Mouse (Mus musculus) retina, postnatal 7 days (tissue): Measurements from ENCODE around the gene Klf1.
A peak's percentile ranks its signal among the peaks of the same experiment; 100 is the strongest.

Experiments used
- DNase-seq: peaks from one replicate; pipeline ENCODE4 v3.0.0-alpha.2; 2012; ENCODE audit warnings: low read depth, low spot score

Klf1 gene

DNA sequence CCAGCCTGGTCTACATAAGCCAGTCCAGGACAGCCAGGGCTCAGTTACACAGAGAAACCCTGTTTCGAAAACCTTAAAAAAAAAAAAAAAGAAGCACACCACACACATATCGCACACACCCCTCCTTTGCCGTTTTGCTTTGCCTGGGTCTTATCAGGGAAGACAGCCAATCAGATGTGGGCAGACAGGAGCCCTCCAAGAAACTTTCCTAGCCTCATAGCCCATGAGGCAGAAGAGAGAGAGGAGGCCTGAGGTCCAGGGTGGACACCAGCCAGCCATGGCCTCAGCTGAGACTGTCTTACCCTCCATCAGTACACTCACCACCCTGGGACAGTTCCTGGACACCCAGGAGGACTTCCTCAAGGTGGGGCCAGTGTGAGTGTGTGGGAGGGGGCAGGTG, at the start of gene Klf1:
Gene Klf1, plus strand, starts transcription at position 177 of the 400 bp plus-strand sequence.
- no peak for DNase-seq

DNA sequence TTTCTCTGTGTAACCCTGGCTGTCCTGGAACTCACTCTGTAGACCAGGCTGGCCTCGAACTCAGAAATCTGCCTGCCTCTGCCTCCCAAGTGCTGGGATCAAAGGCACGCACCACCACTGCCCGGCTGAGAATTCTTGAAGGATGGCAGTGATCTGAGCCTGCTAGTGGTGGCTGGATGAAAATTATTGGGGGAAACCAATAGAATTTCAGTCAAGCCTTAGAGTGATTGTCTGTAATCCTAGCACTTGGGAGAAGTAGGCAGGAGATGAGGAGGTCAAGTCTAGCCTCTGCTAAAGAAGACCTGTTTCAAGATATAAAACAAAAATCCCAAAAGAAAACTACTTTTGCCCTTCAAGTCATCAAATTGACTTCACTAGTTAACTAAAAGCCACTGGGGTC, 45.3 kb upstream of the Klf1 start:
- no peak for DNase-seq

DNA sequence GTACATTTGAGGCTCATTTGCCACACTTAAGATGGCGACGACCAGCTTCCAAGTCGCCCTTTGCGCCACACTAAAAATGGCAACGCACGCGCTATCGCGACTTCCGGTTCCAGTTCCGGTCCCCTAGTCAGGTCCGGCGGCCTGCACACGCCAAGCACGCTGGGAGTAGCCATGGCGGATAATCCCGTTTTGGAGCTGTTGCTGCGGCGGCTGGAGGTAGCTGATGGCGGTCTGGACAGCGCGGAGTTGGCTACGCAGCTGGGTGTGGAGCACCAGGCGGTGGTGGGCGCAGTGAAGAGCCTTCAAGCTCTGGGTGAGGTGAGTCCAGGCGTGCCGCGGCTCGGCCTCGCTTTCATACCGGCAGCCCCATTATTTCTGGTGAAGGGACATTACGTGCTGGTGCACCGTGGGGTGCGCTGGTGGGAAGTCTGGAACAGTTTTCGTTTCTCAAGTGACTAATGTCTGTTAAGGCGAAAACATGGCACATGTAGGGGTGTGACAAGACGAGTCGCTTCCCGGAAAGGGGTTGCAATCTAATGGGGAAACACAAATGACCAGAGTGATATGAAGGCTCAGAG, 44.8 kb upstream of the Klf1 start, which contains the start of gene Farsa:
Gene Farsa, plus strand, starts transcription at position 126 of the 578 bp plus-strand sequence.
- peak; percentile 95 for DNase-seq

DNA sequence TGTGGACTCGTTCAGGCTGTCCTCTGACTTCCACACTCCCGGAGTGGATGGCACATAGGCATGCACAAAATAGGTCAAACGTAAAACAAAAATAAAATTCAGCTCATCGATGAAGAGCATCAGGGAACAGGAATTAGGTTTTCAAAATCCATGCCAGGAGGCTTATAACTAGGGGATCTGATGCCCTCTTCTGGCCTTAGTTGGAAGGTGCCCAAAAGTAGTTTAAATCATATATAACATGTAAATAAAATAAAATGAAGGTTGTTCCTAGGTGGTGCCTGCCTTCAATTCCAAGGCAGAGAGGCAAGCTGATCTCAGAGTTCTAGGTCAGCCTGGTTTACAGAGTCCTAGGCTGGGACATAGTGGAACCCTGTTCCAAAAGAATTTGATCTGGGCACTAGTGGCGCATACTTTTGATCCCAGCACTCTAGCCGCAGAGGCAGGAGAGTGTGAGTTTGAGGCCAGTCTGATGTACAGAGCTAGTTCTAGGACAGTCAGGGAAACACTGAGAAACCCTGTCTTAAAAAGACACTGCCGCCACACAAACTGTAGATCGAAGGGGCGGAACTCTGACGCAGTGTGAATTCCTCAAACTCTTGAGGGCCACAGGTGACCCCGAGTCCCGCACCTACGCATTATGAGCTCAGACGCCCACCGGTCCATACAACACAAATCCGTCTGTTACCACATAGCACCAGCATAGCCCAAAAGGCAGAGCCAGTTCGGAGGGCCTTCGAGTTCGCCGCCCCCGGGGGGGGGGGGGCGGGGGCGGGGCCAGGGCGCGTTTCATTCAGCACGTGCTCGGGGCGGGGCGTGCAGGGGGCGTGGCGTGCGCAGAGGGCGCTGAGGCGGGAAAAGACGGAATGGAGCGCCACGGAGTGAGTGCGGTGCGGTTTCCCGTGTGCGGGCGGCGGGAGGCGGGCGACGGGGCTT, 30.1 kb upstream of the Klf1 start, which contains the start of gene Syce2:
Gene Syce2, plus strand, starts transcription at position 736 of the 933 bp plus-strand sequence.
- peak; percentile 67 for DNase-seq

DNA sequence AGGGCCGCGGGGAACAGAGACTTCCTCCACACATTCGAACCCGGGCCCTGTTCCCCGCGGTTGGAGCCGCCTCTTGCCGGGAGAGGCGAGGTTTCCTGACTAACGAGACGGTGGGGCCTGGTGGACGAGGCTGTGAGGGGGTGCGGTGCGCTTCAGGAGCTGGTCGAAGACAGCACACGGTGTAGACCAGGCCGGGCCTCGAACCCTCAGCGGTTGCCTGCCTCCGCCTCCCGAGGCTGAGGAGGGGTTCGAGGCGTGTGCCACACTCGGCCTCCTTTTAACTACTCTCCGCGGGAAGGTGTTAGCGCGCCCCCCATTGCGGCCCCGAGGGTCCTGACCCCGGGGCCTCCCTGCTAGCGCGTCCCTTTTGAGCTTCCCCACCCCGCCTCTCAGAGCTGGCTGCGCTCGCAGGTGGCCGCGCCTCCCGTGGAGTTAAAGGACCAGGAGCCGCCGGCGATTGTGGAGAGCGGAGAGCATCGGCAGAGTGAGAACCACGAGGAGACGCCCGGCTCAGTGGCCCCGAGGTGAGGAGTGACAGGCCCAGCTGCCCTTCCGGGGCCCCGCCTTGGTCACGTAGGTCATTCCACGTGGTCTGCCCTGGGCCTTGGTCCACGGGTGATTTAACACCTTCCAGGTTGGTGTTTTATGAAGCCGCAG, 29.3 kb upstream of the Klf1 start:
- no peak for DNase-seq

DNA sequence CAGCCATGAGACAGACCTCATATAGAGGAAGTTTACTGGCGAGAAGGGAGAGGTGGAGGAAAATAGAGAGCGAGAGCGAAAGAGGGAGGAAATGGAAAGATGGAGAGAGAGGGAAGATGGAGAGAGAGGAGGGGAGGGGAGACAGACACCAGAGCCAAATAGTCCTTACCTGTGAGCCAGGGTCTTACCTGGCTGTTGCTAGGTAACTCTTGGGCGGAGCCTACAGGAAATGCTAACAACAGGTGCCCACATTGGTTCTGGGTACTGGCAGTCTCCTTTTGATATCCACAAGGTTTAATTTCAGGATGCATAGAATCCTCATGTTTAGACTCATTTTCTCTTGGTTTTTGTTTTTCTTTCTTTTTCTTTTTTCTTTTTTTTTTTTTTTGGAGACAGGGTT, 28.7 kb upstream of the Klf1 start:
- no peak for DNase-seq

DNA sequence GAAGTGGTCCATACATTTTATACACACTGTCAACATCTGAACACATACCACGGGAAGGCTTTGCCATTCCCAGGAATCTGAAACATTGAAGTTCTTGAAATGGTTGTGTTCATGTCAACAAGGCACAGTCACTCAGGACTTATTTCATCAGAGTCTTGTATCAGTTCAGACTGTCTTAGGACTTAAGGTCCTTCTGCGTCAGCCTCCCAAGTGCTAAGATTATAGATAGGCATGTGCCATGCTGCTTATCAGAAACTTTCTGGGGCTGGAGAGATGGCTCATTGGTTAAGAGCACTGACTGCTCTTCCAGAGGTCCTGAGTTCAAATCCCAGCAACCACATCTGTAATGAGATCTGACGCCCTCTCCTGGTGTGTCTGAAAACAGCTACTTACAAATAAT, 27.4 kb upstream of the Klf1 start:
- no peak for DNase-seq

DNA sequence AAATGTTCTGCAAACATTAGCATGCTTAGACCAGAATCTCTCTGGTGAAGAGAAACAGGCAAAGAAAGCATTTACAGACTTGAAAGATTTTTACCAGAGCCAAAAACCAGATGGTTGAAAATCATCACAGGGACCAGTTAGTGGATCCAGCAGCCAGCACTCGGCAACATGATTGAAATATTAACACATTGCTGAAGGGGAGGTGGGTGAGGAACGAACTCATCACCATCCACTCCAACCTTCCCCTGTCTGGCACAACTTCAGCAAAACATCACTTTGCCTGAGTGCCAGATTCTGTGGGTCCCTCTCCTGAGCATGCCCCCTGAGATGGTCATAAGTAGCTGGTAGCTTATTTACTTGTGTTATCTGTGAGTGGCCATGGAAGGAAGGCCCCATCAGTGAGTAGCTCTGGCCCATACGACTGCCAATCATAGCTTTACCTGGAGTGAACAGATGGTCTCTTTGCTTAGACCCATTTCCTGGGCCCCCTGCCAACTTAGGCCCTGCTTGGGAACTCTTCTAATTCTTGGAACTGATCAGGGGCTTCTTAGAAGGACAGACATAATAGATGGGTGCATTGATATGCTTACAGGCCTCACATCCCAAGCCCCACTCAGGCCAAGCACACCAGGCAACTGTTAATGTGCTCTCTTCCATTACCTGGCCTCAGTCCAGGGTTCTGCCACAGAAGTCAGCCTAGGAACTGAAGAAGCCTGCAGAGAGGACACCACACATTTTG, 24.3 kb upstream of the Klf1 start:
- DNase-seq, result no peak

DNA sequence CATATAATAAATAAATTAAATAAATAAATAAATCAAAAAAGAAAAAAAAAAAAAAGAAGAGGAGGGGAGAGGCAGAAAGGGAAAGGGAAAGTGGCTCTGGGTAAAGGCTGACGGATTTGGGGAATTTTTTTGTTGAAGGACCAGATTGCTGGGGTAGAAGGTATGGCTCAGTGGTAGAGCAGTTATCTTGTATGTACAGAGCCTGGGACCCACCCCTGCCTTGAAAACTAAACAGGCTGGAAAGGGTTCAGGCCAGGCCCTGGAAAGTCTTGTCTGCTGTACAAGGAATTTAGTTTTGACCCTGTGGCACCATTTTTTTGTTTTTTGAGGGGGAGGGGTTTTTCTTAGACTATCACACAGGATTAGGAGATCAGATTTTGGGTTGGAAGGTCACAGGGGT, 22.8 kb upstream of the Klf1 start:
- no peak for DNase-seq

DNA sequence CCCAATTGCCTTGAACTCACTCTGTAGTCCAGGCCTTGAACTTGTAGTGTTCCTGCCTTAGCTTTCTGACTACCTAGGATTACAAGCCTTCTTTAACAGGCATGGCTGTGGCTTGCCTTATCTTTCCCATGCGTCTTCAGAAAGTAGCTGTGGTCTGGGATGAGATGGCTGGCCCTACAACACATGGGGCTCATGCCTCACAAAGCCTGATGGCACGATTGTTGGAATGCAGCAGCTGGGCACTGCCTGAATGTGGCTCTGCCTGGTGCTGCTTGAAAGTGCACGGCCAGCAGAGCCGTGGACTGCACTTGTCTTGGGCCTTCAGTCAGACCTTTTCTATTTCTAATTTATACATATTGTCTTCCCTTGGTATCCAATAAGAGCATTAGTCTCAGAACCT, 17.0 kb upstream of the Klf1 start:
- DNase-seq, result no peak

DNA sequence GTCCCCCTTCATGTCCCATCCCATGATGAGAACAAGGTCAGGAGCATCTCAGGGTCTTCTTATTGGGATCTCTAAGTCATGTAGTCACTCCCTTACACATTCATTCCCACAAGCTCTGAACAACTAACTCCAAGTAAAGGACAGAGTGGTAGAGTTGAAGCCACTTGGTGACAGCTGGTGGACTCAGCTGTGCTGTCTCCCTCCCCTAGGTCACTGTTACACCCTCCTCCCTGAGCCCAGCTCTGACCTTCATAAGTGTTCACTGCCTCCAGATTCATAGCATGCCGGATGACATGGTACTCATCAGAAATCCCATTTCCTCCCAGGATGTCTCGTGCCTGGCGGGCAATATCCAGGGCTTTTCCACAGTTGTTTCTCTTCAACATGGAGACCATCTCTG, 13.4 kb upstream of the Klf1 start:
- no peak for DNase-seq

DNA sequence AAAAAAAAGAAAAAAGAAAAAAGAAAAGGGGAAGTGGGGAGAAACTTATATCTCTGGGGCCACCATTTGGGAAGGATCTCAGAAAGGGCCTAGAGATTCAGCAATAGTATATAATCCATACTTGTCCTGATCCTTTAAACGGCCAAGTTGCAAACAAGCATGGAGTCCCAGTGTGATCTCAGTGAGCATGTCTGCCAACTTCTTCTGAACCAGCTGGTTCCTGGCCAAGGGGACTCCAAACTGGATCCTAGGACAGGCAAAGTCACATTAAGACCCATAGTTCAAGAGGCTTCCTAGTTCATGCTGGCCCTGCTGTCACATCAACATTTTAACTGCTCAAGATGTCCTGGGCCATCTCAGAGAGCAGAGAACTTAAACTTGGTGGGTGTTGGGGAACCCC, 12.6 kb upstream of the Klf1 start:
- DNase-seq, result no peak

DNA sequence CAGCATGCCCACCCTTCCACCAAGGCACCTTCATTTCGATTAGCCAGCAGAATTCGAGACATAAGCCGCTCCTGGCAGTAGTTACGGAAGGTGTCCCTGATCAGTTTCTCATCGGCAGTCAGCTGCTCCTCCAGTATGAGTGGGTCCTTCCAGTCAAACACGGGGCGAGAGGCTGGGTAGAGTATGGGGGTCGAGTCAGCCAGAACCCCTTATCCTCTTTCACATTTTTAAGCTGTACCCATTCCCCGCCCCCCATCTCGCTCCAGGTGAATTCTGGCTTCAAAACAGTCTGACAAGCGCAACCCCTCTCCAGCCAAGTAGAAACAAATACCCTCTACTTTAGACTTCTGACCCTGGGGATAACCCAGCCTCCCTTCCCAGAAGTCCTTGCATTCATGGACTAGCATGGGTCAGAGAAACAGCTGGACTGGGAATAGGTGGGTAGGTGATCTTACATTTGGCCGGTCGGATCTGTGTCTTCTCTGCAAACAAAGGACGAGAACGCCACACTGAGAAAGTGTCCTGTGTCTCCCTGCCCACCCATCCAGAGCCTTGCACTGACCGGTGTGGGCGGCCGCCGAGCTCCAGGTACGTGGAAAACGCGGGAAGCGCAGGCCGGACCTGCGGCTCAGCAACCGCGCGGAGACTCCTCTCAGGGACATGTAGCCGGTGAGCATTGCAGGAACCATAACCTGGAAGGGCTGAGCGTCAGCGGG, 8.6 kb upstream of the Klf1 start:
- no peak for DNase-seq

DNA sequence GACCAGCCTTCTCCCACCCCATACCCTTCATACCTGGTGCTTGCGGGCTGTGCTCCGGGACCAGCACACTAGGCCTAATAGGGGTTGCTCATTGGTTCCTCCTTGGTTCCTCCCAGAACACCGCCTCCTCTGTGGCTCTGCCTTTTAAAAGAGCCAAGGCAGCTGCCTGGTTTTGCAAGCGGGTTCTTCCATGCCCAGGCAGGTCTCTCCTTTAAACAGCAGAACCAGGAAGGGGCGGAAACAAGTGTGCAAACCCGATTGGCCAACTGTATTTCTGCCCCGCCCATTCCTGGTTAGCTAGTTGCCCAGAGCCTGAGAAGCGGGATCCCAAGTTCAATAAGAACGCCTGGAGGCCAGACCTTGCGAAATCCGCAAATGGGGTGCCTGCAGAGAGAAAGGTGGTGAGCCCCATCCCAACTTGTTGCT, 8.0 kb upstream of the Klf1 start, which contains the start of gene Gcdh:
Gene Gcdh, minus strand, starts transcription at position 213 of the 426 bp plus-strand sequence.
- peak; percentile 86 for DNase-seq

DNA sequence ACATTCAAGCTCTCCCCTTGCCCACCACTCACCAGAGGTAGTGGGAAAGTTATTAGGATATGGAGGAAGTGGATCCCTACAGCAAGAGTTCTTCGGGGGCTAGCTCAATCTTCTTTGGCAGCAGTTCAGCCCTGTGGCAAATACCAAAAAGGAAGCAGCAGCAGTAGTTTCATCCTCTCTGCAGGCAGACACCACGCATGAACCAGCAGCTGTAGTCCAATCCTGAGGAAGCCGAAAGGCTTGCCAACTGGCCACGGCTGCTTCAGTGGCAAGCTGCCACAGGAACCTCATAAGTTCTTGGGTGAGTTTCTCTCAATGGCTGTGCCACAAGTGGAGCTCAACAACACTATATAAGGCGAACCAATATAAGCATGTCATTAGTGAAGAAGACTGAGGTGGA, 5.8 kb upstream of the Klf1 start:
- DNase-seq, result no peak

DNA sequence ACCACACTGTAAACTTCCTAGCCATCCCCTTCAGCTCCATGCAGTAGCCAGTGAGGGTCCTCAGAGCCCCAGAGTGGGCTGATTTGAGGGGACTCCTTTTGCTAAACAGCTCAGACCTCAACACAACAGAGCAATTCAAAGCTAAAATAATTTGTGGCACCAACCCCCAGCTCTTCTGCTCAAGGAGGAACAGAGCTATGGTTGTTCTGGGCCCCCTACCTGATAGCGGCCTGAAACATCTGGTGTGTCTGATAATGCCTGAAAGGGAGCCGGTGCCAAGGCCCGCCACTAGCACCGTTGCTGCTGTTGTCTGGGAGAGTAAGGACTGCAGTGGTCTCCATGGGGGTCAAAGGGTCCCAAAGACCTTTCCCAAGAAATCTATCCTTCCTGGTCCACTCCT, 657 bp upstream of the Klf1 start:
- DNase-seq, result no peak

DNA sequence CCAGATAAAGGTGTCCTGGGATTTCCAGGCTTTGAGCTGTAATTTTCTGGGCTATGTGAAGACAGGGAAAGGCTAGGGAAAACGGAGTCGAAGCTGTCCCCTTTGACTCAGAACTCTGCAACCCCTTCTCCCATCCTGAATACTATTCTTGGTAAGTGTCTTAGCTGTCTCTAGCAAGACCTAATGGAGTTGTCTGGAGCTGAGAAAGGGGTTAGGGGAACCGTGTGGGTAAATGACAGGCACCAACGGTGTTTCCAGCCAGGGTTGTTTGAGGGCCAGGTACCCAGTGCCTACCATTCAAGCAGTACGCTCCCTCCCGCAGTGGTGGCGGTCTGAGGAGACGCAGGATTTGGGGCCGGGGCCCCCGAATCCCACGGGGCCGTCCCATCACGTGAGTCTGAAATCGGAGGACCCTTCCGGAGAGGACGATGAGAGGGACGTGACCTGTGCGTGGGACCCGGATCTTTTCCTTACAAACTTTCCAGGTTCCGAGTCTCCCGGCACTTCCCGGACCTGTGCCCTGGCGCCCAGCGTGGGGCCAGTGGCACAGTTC, 715 bp downstream of the Klf1 start:
- no peak for DNase-seq

DNA sequence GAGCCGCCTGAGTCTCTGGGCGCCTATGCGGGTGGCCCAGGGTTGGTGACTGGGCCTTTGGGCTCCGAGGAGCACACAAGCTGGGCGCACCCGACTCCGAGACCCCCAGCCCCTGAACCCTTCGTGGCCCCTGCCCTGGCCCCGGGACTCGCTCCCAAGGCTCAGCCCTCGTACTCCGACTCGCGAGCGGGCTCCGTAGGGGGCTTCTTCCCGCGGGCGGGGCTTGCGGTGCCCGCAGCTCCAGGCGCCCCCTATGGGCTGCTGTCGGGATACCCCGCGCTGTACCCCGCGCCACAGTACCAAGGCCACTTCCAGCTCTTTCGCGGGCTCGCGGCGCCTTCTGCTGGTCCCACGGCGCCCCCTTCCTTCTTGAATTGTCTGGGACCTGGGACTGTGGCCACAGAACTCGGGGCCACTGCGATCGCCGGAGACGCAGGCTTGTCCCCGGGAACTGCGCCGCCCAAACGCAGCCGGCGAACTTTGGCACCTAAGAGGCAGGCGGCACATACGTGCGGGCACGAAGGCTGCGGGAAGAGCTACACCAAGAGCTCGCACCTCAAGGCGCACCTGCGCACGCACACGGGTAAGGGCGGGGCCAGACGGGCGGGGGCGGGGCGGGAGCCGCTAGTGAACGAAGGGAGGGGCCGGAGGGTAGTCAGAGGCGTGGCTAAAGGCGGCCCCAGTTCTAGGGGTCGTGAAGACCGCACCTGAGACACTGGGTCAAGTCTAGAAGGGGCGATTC, 1.4 kb downstream of the Klf1 start:
- peak; percentile 77 for DNase-seq

DNA sequence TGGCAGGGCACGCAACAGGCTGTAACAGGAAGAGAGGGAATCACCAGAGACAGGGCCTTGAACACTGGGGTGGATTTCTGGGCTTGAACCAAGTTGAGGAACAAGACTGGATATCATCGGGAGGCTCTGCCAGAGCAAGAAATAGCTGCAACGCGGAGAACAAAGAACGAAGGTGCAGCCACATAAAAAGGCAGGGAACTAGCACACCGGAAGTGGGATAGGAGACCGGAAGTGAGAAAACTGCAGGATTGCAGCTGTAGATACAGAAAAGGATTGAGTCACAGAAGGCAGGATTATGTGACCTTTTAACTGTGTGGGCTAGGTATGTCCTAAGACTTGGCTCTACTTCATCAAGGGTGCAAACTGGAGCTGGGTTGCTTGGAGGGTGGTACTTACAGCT, 2.6 kb downstream of the Klf1 start:
- no peak for DNase-seq

DNA sequence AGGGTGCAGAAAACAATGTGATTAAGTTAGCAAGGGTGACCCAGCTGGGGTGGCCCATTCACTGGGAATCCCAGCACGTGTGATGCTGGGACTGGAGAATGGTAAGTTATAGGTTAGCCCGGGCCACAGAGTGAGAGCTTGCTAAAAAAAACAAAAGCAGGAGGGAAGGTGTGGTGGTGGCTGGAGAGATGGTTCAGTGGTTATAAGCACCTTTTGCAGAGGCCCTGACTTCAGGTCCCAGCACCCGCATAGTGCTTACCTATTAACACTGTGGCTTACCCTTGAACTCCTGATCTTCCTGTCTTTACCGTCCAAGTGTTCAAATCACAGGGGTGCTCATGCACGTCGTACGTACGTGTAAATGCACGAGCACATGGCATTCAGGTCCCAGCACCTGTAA, 5.3 kb downstream of the Klf1 start:
- DNase-seq, result no peak
